Mouse (Mus musculus) heart, adult 8-10 months (tissue): ENCODE data around the gene Ceacam10. TPM values are rescaled to one million over a fixed set of nuclear protein-coding genes. Genes with fewer than 3 reads are reported as not detected.
"Not testable (repeated sequence)": the region's sequence is repeated elsewhere in the genome, so short reads cannot be mapped to it uniquely, and the experiment has no call there.

Source experiments
- DNase-seq: peaks from one replicate; pipeline ENCODE4 v3.0.0; 2022; ENCODE audit warnings: low spot score
- total RNA-seq, 4 experiments: library from RNA; stranded (reverse); gene quantifications; 2 replicates each; pipeline ENCODE4 v1.2.4; 2022

Ceacam10 gene
- total RNA-seq: not detected

DNA sequence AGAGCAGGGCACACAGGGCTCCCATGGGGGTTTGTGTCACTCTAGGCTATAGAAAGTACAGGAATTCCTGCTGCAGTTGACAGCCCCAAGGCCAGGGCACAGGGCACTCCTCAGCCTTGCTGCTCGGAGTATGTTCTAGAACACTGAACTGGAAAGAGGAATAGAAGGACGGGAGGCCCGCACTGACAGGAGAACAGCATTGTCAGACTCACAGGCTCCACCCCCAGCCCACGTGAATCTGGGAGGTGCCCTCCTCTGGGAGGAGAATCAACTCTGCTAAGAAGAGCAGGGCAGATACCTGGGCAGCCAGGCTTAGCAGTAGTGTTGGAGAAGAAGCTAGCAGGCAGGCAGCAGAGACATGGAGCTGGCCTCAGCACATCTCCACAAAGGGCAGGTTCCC lies at the start of gene Ceacam10:
TSS of gene Ceacam10 (plus strand) at position 289 of the 400 bp plus-strand sequence.
- DNase-seq: not testable (repeated sequence)

GRCm38 (mm10) chr7:24735970-24736670 lies 40.9 kb upstream of the Ceacam10 start:
- no peak for DNase-seq

GRCm38 (mm10) chr7:24750695-24751094 lies 26.3 kb upstream of the Ceacam10 start:
- no peak for DNase-seq

DNA sequence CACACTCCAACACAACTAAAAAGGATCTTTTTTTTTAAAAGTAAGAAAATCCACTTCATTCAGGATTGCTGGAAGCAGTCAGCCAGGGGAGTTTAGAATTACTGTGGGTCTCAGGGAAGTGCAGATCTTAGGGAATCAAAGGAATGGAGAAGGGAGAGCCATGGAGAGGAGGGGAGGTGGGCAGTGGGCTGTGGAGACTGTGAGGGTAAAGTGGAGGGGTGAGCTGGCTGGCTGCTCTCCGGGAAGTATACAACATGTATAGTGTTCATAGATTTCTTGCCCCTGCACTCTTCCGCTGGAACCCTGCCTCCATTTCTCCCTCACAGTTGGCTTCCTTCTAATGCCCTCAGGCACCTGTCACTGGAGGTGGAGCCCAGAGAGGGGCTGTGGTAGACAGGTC lies 25.4 kb upstream of the Ceacam10 start:
- no peak for DNase-seq

DNA sequence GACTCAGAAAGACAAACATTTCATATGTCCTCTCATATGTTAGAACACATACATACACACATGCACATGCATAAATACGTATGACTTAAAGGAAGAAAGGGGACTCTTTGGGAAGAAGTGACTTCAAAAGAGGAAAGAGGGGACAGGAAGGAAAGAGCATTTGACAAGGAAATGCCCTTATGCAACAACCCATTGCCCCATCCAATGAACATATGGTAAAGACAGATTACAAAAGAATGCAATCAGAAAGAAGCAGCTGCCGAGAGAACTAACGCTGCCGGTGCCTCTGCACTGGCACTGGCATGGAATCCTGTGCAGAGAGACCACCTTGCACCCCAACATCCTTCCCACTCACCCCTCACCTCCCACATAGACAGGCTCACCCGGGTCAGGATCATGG lies 23.5 kb upstream of the Ceacam10 start:
- DNase-seq: no peak

- DNase-seq: no peak
Observed at GRCm38 (mm10) chr7:24758520-24758919, 18.5 kb upstream of the Ceacam10 start.

GRCm38 (mm10) chr7:24760211-24760610 lies 16.8 kb upstream of the Ceacam10 start, which contains the start of gene Cd177:
Gene Cd177, minus strand, starts transcription at chr7:24760311.
- no peak for DNase-seq

- no peak for DNase-seq
Observed at GRCm38 (mm10) chr7:24761161-24761560, 15.8 kb upstream of the Ceacam10 start.

GRCm38 (mm10) chr7:24762574-24762973 lies 14.4 kb upstream of the Ceacam10 start:
- no peak for DNase-seq

- no peak for DNase-seq
Observed at GRCm38 (mm10) chr7:24771361-24771760, 5.6 kb upstream of the Ceacam10 start.

GRCm38 (mm10) chr7:24773942-24774535 lies 3.0 kb upstream of the Ceacam10 start:
- DNase-seq: no peak

DNA sequence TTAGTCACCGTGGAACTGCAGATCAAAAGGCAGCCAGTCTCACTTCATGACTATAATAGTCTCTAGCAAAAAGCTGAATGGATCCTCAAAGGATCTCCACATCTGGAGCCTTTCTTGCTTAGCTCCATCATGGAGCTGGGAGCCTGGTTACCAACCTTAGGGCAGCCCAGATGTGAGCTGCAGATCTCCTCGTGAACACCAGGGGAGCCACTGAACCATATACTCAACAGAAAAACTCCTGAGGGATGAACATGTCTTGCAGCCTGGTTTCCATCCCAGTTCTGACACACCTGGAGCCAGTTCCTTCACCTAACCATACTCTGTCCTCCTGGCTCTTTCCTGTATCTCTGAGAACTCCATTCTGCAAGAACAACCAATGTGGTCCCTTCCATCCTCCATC lies 861 bp upstream of the Ceacam10 start:
- no peak for DNase-seq

- DNase-seq: no peak
Observed at GRCm38 (mm10) chr7:24797918-24798317, 20.9 kb downstream of the Ceacam10 start.

GRCm38 (mm10) chr7:24802149-24802767 lies 25.3 kb downstream of the Ceacam10 start:
- no peak for DNase-seq

DNA sequence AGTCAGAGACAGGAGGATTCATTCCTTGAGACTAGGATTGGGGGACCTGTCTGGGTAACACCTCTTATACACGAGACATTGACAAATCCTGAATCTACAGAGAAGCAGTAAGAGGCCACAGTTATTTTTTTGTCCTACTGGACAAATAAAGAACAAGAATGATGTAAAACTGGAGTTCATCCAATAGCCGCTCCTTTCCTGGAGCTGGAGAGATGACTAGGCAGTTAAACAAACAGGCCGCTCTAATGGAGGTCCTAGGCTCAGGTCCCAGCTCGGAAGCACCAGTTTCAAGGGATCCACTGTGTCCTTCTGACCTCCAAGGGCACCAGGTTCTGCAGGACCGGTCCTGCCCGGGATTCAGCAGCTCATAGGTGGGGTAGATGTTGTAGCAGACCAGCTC lies 27.8 kb downstream of the Ceacam10 start:
- no peak for DNase-seq

GRCm38 (mm10) chr7:24809041-24809440 lies 32.0 kb downstream of the Ceacam10 start:
- no peak for DNase-seq

DNA sequence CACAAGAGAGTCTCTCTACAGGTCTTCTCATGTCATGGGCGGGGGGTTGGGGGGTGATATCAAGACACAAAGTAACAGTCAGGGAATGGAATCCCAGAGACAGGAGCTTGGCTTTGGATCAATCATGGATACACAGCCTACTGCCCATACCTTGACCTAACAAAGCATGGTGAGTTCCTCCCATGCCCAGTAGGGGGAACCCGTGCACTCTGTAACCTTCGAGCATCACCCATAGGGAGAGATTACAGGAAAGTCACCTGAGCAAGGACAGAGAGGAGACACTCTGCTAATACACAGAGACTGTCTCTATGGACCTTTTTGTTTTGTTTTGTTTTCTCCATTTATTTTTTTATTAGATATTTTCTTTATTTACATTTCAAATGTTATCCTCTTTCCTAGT lies 40.5 kb downstream of the Ceacam10 start:
- peak; percentile 52 for DNase-seq

GRCm38 (mm10) chr7:24824452-24824851 lies 47.4 kb downstream of the Ceacam10 start:
- no peak for DNase-seq

GRCm38 (mm10) chr7:24827181-24827580 lies 50.2 kb downstream of the Ceacam10 start:
- no peak for DNase-seq
